Mouse (Mus musculus) gastrocnemius, postnatal 36 days (tissue): Measurements from ENCODE around the gene Rcn2. TPM values are rescaled to one million over a fixed set of nuclear protein-coding genes. Genes with fewer than 3 reads are reported as not detected.

ENCODE experiments used
- DNase-seq, 2 experiments: peaks; one replicate each; pipeline ENCODE4 v3.0.0; 2022
- intact Hi-C: fragments of 180-260 bp; cut with DNase I; formaldehyde crosslinking; loops from one replicate; pipeline ENCODE4 v1.15.1; 2025
- total RNA-seq, 2 experiments: library from RNA; stranded (reverse); gene quantifications; 2 replicates each; pipeline ENCODE4 v1.2.3; 2021

Gene Rcn2
- total RNA-seq, 2 experiments from 2014 or later: 20.4 to 22.0 TPM

DNA sequence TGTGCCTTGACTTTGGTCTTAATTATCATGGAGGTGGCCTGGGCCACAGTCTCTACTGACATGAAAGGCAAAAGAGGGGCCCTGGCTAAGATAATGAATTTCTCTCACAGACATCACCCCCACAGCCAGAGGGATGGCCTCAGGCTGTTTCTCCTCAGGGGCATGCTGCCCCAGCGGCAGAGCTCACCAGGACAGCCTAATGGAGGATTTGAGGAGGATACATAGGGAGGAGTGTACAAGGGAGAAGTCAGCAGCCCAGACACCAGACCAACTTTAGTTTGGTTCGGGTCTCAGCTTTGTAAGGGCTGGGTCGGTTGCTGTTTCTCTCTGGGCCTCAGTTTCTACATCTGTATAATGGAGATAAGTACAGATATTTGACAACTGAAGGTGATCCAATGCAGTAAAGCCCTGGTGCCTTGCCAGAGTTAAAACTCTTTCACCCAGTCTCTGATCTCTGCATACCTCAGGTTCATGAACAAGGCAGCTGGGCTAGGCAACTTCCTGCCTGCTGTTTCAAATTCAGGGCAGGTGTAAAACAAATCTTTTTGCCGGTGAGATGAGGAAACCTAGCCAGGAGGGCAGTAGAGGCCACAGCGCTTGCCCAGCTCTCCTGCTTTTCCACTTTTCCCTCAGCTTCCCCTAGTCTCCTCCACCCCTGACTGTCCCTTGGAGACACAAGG, 49.0 kb downstream of the Rcn2 start:
- DNase-seq: no peak
- intact Hi-C loops: no loop called here

DNA sequence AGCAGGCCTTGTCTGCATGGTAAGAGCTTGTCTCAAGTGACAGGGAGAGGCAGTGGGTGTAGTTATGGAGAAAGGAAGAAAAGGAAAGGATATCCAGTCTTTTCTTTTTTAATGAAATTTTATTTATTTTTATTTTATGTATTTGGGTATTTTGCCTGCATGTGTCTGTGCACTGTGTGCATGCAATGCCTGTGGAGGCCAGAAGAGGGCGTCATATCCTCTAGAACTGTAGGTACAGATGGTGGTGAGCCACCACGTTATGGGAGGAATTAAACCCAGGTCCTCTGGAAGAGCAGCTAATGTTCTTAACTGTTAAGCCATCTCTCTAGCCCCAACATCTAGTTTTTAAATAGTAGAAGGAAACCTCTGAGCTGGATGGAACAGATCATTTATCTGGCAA, 50.5 kb downstream of the Rcn2 start:
- DNase-seq: no peak
- intact Hi-C loops: no loop called here

DNA sequence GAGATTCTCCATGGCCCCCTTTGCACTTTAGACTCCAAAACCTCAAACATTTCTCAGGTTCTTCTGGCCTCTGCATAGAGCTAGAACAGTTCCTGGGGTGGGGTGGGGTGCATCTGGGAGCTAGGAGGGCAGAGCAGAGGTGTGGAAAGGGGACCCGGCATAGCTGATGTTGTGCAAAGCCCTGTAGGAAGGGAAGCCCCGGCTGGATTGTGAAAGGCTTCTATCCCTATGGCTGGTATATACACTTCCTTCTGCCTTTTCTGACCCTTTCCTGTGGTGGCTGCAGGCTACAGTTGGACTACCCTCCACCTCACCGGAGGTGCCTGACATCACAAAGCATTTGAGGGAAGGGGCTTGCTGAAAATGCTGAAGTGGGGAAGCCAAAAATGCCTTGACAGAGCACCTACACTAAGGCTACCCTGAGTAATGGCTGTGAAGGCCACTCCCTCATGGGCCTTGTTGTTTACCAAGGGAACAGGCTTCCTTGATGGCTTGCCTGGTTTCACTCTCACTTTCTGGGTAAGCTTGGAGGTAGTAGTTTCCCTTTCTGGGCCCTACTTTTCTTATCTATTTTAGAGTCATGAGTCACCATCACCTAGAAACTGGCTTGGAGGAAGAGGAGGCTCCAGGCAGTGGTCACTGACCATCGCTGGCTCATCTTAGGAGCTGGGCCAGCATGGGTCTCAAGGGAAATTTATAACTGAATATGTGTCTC, 56.1 kb downstream of the Rcn2 start:
- intact Hi-C loops: no loop called here
- no peak for DNase-seq

DNA sequence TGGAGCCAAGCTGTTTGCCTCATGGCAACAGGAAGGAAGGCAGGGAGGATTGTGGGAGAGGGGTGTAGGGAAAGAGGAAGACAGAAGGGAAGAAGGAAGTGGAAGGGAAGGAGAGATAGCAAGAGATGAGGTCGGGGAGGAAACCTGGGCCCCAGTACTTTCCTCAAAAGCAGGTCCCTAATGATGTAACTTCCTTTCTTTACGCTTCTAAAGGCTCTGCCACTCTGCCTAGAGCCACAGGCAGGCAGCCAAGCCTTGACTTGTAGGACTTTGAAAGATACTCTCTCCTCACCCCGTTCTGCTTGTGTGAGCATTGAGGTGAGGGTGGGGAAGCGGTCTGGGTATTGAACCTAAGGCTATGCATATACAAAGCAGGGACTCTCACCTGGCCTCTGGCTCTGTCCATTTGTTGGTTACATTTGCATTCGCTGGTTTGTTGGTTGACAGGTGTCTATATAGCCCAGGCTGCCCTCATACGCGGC, 58.4 kb downstream of the Rcn2 start:
- intact Hi-C loops: no loop called here
- no peak for DNase-seq

DNA sequence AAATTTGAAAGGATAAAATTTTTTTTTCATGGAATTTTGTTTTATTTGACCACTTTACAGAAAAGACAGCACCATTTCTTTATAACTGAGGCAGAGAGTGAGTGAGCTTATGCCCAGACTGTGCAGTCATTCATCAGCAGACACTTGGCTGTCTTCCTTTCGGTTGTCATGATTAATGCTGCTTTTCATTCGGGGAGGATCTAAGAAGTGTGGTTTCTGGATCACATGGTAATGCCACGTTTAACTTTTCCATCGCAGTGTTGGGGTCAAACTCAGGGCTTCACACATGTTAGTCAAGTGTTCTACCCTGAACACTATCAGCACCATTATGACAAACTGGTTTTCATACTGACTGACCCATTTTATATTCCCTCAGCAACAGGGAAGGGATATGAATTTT, 59.4 kb downstream of the Rcn2 start:
- intact Hi-C loops: no loop called here
- no peak for DNase-seq

DNA sequence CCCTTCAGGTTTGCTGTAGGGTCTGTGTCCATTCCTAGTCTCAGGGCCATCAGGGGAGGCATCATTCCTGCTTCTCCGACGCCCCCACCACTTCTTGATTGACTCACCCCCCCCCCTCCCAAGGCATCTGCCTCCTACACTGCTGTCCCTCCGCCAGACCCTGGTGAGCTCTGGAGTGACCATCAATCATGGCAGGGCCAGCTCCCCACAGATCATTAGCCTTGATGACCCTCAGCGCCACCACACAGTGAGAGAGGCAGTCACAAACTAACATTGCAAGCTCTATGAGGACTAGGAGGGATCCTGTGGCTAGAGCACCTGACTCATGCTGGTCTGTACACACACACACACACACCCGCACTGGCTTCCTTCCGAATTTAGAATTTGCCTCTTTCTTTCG, 63.3 kb downstream of the Rcn2 start:
- no peak for DNase-seq
- intact Hi-C loops: no loop called here

DNA sequence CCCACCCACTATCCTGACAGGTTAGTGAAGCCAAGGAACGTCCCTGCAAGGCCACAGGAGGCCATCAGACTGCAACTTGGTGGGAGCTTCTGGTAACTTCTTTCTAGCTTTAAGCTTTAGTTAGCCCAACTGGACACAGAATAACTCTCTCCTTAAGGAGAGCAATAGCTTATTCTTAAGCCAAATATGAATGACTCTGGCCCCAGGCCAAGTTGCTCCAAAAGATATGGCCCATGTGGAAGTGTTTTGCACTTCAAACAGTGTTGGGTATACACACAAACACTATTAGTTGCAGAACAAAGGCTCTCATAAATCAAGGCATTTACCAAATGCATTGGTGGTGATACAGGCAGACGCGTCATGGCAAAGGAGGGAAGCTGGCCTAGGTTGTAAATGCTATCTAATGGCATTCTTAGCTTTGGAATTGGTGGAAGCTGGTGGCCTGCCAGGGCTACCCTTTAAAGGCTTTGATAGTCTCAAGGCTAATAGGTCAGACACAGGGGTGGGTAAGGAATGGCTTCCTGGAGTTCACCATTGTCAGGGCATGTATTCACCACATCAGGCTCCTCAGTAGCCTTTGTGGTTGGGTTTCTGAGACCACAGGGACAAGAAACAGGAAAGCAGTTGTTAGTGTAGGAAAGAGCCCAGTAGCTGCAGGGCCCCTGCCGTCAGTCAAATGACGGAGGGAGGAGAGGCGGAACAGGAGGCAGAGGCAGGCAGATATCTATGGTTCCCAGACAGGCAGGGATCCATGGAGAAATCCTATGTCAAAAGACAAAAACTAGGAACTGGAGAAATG, 64.8 kb downstream of the Rcn2 start:
- intact Hi-C loops: no loop called here
- DNase-seq: no peak

DNA sequence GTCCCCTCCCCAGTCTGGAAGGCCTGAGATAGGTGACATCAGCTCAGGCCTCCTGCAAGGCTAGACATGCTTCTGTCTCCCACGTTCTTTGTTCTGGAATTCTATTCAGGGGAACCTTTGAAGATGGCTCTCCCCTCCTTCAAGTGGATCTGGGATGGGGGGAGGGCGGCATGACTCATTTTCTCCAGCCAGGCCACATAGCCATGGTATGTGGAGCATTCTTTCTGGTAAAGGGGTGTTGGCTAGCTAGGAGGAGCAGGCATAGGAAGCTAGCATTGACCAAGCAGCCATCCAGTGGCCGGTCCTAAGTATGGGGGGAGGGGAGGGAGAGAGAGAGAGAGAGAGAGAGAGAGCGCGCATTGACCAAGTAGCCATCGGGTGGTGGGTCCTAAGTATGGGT, 65.9 kb downstream of the Rcn2 start:
- intact Hi-C loops: no loop called here
- DNase-seq: no peak

DNA sequence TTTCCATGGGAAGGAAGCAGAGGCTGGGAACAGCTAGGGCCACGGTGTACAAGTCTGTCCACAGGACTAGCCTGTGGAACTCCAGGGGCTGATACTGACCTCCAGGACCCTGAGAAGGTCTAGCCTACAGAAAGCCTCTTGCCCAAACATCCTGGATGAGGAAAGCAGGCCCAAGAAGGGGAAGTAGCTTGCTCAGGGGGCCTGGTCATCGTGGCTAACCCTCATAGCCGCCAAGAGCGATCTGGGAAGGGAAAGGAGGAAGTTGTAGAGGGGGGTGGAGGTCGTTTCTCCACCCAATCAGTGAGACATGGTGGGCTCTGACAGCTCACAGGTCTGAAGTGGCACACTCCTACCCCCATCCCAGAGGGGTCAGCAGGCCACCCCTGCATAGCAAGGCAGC, 66.5 kb downstream of the Rcn2 start:
- intact Hi-C loops: no loop called here
- no peak for DNase-seq

Other genes starting within 250 kb of the Rcn2 start
- 1 to 10 TPM; 6.9 to 7.5 TPM for gene Scaper, start 103.7 kb upstream of the Rcn2 start, total RNA-seq
- not detected for gene 4930563M21Rik, start 31.3 kb upstream of the Rcn2 start, total RNA-seq
- gene Pstpip1, start 48.1 kb downstream of the Rcn2 start, total RNA-seq: under 1 TPM; 0.69 to 0.89 TPM
- 100 to 1,000 TPM; 107 to 108 TPM for gene Tspan3, start 123.6 kb downstream of the Rcn2 start, total RNA-seq